Mouse (Mus musculus): Measurements from ENCODE around the gene Smg7.
A peak's percentile ranks its signal among the peaks of the same experiment; 100 is the strongest.

Gene Smg7

GRCm38 (mm10) chr1:152840343-152840742 lies 62.1 kb downstream of the Smg7 start:
- DNase-seq (ENCODE audit: low spot score): no peak

- DNase-seq (ENCODE audit: low spot score): no peak
Measured at GRCm38 (mm10) chr1:152838841-152839240, 63.6 kb downstream of the Smg7 start.

- no peak for DNase-seq (ENCODE audit: low spot score)
Measured at GRCm38 (mm10) chr1:152838026-152838702, 64.3 kb downstream of the Smg7 start.

DNA sequence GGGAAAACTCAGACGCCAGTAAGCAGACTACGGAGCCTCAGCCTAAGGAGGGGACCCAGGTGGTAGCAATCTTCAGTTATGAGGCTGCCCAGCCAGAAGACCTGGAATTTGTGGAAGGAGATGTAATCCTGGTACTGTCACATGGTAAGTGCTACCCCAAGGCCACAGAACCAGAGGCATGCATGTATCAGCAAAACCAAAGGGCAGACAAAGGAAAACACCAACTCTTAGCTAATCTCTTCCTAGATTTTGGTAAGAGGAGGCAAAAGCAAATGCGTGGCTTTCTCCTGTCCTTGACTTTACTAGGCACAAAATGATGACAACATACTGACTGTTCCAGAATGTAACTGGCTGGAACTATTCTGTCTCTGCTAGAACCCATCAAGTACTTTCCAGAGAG lies 67.4 kb downstream of the Smg7 start:
- DNase-seq (ENCODE audit: low spot score): no peak

DNA sequence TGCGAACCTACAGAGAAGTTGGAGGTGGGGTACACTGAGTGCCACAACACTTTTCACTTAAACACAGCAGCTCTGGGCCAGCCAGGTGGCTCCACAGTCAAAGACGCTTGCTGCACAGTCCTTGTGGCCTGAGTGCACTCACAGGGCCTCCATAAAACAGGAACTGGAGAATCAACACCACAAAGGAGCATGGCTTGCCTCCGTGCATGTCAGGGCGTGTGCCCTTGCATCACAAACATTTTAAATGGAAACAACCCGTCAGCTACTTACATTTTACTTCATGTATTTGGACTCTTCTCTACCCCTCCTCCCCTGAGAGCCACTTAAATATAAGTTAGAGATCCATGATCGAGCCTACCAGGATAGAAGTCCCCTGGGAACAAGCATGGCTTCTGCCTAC lies 70.1 kb downstream of the Smg7 start:
- DNase-seq (ENCODE audit: low spot score): no peak

DNA sequence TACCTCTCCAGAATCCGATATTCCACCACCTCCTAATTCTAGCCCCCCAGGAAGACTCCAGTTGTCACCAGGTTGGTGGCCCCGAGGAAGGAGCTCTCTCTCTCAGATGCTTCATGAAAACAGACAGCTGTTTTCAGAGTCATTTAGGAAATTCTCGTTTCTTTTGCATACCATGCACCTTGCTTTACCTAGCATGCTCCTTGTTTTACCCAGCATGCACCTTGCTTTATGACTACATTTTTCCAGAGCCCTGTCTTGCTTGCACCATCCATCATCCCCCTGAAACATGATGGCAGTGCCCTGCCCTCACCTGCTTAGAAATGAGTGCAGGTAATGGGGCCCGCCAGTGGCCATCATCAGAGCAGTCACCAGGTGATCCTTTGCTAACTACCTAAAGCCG lies 70.8 kb downstream of the Smg7 start:
- no peak for DNase-seq (ENCODE audit: low spot score)

DNA sequence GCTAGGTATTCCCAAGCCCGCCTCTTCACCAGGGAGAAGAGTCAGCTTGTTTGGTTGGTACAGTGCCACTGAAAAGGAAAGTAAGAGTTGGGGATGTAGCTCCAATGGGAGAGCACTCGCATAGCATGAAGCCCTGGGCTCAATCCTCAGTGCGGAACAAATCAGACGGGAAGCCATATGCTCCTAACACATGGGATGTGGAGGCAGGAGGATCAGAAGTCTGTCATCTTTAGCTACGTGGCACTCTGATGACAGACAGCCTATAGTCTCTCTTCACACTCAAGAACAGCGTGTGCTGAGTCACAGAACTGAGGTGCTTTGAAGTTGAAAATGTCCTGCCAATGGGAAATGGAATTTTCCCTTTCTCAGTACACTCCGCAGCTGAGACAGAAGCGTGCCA lies 71.4 kb downstream of the Smg7 start:
- DNase-seq (ENCODE audit: low spot score): no peak

DNA sequence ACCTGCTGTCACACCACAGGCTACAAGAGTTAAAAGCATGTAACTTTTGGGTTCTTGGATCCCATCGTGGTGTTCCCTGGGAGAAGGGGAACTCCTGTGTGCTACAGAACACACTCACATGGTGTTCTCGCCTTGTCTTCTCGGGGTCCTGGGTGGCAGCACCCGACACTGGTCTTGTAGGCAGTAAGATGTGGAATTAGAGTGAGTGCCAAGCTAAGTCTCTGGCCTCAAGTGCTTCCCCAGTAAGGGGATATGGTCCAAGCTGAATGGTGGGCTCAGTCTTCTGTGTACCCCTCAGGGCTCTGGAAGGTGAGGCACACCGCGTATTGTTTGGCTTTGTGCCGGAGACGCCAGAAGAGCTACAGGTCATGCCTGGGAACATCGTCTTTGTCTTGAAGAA lies 72.4 kb downstream of the Smg7 start:
- DNase-seq (ENCODE audit: low spot score): no peak

- no peak for DNase-seq (ENCODE audit: low spot score)
Measured at GRCm38 (mm10) chr1:152828637-152829355, 73.7 kb downstream of the Smg7 start.

GRCm38 (mm10) chr1:152828168-152828567 lies 74.3 kb downstream of the Smg7 start:
- no peak for DNase-seq (ENCODE audit: low spot score)

DNA sequence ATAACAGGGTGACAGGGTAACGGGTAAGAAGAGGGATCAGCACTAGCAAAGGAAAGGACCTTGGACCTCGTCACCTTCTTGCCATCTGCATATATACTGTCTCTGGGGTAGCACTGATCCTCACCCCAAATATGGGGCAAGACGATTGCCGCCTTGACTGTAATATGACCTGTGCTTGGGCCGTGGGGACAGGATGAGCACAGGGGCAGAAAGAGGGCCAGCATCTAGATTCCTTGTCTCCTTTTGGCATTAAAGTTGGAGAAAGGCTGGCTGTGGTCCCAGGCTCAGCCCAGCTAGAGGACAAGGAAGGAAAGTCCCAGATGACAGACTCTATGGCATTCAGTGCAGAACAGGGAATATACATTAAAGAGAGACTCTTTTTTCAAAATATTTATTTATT lies 76.0 kb downstream of the Smg7 start:
- peak; percentile 50 for DNase-seq (ENCODE audit: low spot score)

DNA sequence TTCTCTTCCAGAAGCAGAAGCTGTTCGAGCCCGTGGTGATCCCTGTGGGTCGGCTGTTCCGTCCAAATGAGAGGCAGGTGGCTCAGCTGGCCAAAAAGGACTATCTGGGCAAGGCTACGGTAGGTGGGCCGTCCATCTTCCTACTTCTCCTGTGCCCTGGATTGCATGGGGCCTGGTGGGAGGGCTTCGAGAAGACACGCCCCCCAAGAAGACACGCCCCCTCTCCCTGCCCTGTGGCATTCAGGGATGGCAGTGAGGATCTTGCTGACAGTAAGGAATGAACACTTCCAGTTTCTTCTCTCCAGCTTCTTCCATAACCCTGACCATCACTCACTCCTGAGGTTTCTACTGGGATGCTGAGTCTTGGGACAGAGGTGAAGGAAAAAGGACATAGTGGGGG lies 78.2 kb downstream of the Smg7 start:
- DNase-seq (ENCODE audit: low spot score): no peak

- peak; percentile 56 for DNase-seq (ENCODE audit: low spot score)
Measured at GRCm38 (mm10) chr1:152821746-152822145, 80.7 kb downstream of the Smg7 start.

- DNase-seq (ENCODE audit: low spot score): peak; percentile 65
Measured at GRCm38 (mm10) chr1:152820911-152821695, 81.3 kb downstream of the Smg7 start.

DNA sequence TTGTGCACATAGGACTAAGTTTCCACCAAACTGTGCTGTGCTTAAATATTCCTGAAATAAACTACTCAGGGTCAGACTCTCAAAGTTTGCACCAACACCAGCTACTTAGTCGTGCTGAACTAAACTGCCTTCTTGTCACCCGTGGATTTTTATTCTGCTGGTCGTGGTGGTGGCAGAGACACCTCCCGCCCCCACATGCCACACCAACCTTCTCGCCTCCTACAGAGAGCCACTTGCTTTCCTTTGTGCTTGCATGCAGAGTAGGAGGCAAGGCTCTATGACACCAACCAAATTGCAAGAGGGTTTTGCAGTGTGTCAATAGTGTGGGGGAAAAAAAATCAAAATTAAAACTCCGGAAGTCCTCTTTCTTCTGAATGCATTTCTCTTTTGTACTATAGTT lies 82.9 kb downstream of the Smg7 start:
- no peak for DNase-seq (ENCODE audit: low spot score)

- DNase-seq (ENCODE audit: low spot score): peak; percentile 62
Measured at GRCm38 (mm10) chr1:152817794-152818193, 84.7 kb downstream of the Smg7 start.

- no peak for DNase-seq (ENCODE audit: low spot score)
Measured at GRCm38 (mm10) chr1:152817027-152817769, 85.2 kb downstream of the Smg7 start.

DNA sequence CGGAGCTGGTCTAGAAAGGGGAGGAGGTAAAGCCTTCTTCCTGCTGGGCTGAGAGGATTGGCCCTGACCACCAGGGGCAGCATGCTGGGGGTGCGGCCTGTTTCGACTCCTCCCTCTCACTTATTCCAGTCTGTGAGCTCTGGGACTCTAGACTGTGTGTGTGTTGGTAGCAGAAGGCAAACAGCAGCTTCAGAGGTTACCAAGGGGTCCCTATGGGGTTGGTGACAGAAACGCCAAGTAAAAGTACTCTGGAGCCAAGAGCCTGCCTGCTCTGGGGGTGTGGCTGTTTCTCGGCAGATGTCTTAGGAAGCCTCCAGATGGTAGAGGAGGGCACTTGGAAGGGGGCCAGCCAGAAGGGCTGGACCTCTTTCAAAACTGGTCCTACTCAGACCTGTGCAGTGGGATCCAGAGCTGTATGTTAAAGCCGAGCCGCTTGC lies 87.2 kb downstream of the Smg7 start:
- DNase-seq (ENCODE audit: low spot score): peak; percentile 39

DNA sequence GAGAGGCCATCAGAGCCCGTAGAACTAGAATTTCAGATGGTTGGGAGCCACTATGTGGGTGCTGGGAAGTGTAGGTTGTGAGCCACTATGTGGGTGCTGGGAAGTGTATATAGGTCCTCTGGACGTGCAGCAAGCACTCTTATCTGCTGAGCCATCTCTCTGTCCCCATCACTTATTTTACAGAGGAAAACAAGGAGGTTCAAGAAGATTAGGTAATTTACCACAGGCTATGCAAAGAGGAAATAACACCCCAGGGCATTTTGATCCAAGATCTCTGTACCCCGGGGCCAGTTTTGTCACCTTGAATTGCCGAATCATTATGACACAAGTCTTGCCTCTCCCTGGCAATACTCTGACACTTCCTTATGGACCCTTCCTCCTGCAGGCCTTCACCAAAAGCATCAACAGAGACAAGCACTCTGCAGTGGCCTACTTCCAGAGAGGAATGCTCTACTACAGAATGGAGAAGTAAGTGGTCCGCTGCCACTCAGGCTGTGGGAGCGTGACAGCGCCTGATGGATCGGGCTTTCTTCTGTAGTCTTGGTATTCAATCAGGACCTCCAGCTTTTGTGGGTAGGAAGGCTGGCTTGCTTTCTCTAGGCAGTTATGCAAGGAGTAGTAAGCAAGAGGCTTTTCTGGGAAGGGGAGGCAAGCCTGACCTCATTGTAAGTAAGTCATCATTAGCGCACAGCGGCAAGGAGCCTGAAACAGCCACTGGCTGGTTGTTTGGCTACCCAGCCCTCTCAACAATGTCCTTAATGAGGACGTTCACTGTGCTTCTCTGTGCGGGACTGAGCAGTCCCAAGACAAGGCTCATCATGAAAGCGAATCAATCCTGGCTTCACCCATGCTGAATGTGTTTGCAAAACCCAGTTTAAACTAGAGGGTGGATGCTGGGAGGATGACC lies 91.7 kb downstream of the Smg7 start:
- DNase-seq (ENCODE audit: low spot score): no peak

- DNase-seq (ENCODE audit: low spot score): no peak
Measured at GRCm38 (mm10) chr1:152809541-152810252, 92.7 kb downstream of the Smg7 start.

DNA sequence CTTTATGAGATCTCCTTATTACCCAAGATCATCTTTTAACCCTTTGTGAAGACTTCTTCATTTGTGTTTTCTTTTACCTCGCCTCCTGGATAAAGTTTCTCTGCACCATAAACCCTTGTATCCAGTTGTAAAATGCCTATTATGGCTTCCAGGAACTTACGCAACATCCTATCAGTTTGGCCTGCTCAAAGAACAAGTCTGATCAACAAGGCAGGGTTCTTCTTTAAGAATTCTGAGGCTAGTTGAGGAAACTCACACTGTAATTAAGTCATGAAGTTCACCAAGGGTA lies 94.1 kb downstream of the Smg7 start:
- no peak for DNase-seq (ENCODE audit: low spot score)
